Comparison of ENCODE assay signal across 8 mouse cellular contexts in genomic region chr17:47332001-47332611, GRCm38 (mm10). TPM values are rescaled to one million over a fixed set of nuclear protein-coding genes. Genes with fewer than 3 reads are reported as not detected.
A peak's percentile ranks its signal among the peaks of the same experiment; 100 is the strongest.
DNase-seq lines count a peak whose midpoint lies in the region; ATAC-seq and TF ChIP-seq lines count a peak whose summit lies in the region.

No protein-coding gene starts in this region.

- H3K4me3 ChIP-seq in hindbrain, embryonic 13.5 days: no peak overlapping the region
- H3K4me3 ChIP-seq in hindbrain, embryonic 10.5 days: no peak overlapping the region
- H3K4me3 ChIP-seq in kidney, embryonic 15.5 days (replicated peaks): no peak overlapping the region
- no peak overlapping the region for H3K4me3 ChIP-seq in lung, adult 2 months (replicated peaks; ENCODE audit: extremely low read depth, low read depth, low read length)
- no peak overlapping the region for H3K4me3 ChIP-seq in stomach, postnatal 0 days (ENCODE audit: low read depth, low read length)

- H3K4me1 ChIP-seq in hindbrain, embryonic 13.5 days (replicated peaks): peaks cover 12% of the 10 kb centered on the region
- H3K4me1 ChIP-seq in hindbrain, embryonic 10.5 days (replicated peaks): no peaks in the 10 kb centered on the region
- H3K4me1 ChIP-seq in kidney, embryonic 15.5 days: 0 out of 2 replicates have a peak, but pooled peaks cover 3% of the 10 kb centered on the region
- H3K4me1 ChIP-seq in lung, adult 2 months (ENCODE audit: control insufficient read depth, insufficient read depth, low read length): peaks cover 3% of the 10 kb centered on the region; the same call in 1 of the 2 replicates
- H3K4me1 ChIP-seq in stomach, postnatal 0 days (replicated peaks; ENCODE audit: control insufficient read depth, insufficient read depth): no peaks in the 10 kb centered on the region

- 88% methylated on average over 12 of the region's 12 CpGs for WGBS in hindbrain, embryonic 13.5 days
- 93% methylated on average over 12 of the region's 12 CpGs for WGBS in hindbrain, embryonic 10.5 days
- WGBS in kidney, embryonic 15.5 days: 72% methylated on average over 12 of the region's 12 CpGs
- 50% methylated on average over 12 of the region's 12 CpGs for WGBS in lung, adult 2 months
- WGBS in stomach, postnatal 0 days: 67% methylated on average over 12 of the region's 12 CpGs

- H3K9me3 ChIP-seq in hindbrain, embryonic 13.5 days: no peaks in the 10 kb centered on the region
- no peaks in the 10 kb centered on the region for H3K9me3 ChIP-seq in hindbrain, embryonic 10.5 days
- no peaks in the 10 kb centered on the region for H3K9me3 ChIP-seq in kidney, embryonic 15.5 days (replicated peaks)
- H3K9me3 ChIP-seq in stomach, postnatal 0 days (ENCODE audit: control insufficient read depth, low read length): no peaks in the 10 kb centered on the region

- 0 out of 2 replicates have a peak, but pooled peaks cover 3% of the 10 kb centered on the region for H3K27me3 ChIP-seq in hindbrain, embryonic 13.5 days
- H3K27me3 ChIP-seq in hindbrain, embryonic 10.5 days (ENCODE audit: insufficient read depth, poor library complexity, severe bottlenecking): peaks cover 5% of the 10 kb centered on the region; the same call in 1 of the 2 replicates
- no peaks in the 10 kb centered on the region for H3K27me3 ChIP-seq in kidney, embryonic 15.5 days
- no peaks in the 10 kb centered on the region for H3K27me3 ChIP-seq in stomach, postnatal 0 days (ENCODE audit: control insufficient read depth, insufficient read depth, low read length)

- no peak for DNase-seq in hindbrain, embryonic 10.5 days (ENCODE audit: low spot score)
- peak; percentile 24 for DNase-seq in T-cell, adult 2 months (ENCODE audit: low spot score)
- peak; percentile 12 for DNase-seq in lung, adult 2 months
- no peak for DNase-seq in stomach, postnatal 0 days (ENCODE audit: low spot score)
- no peak for DNase-seq in yolk sac, embryonic 10.5 days (ENCODE audit: low spot score)

- no peak overlapping the region for H3K27ac ChIP-seq in hindbrain, embryonic 13.5 days
- H3K27ac ChIP-seq in hindbrain, embryonic 10.5 days: no peak overlapping the region
- 0 out of 2 replicates have a peak overlapping the region, but pooled peaks have one; percentile 18 for H3K27ac ChIP-seq in kidney, embryonic 15.5 days
- no peak overlapping the region for H3K27ac ChIP-seq in stomach, postnatal 0 days (replicated peaks)

- no peak overlapping the region for H3K4me2 ChIP-seq in hindbrain, embryonic 13.5 days
- no peak overlapping the region for H3K4me2 ChIP-seq in kidney, embryonic 15.5 days
- no peak overlapping the region for H3K4me2 ChIP-seq in stomach, postnatal 0 days (replicated peaks; ENCODE audit: low read depth)

- no peak for TF ChIP-seq EP300 in stomach, postnatal 0 days (optimal IDR thresholded peaks at IDR 0.05)

- H3K36me3 ChIP-seq in hindbrain, embryonic 13.5 days: peaks cover 58% of the 10 kb centered on the region
- peaks cover 54% of the 10 kb centered on the region for H3K36me3 ChIP-seq in hindbrain, embryonic 10.5 days
- peaks cover 78% of the 10 kb centered on the region for H3K36me3 ChIP-seq in kidney, embryonic 15.5 days
- H3K36me3 ChIP-seq in stomach, postnatal 0 days (ENCODE audit: control insufficient read depth, insufficient read depth, low read length): peaks cover 17% of the 10 kb centered on the region

- H3K9ac ChIP-seq in hindbrain, embryonic 13.5 days: no peak overlapping the region
- no peak overlapping the region for H3K9ac ChIP-seq in kidney, embryonic 15.5 days
- no peak overlapping the region for H3K9ac ChIP-seq in stomach, postnatal 0 days (ENCODE audit: low read length)

- no peak for TF ChIP-seq POLR2A in lung, adult 2 months (IDR thresholded peaks at IDR 0.05; ENCODE audit: borderline replicate concordance, extremely low read depth, low read depth, low read length)

- TF ChIP-seq CTCF in lung, adult 2 months (IDR thresholded peaks at IDR 0.05; ENCODE audit: insufficient read depth, low read length): no peak
- peak; percentile 25; the same call in 1 of the 2 replicates for TF ChIP-seq CTCF in stomach, postnatal 0 days (IDR thresholded peaks at IDR 0.05; ENCODE audit: low read depth)

- 0 out of 2 replicates have a peak, but pooled peaks have one; percentile 70 for ATAC-seq in hindbrain, embryonic 13.5 days (ENCODE audit: low FRiP score)
- ATAC-seq in granulocyte monocyte progenitor cell, adult 5-6 weeks (replicated peaks; ENCODE audit: poor library complexity, severe bottlenecking): peak; percentile 66
- no peak for ATAC-seq in kidney, embryonic 15.5 days (replicated peaks; ENCODE audit: low FRiP score)
- peak; percentile 39; the same call in 1 of the 2 replicates for ATAC-seq in stomach, postnatal 0 days (ENCODE audit: low FRiP score, low TSS enrichment)

RNA-seq across cellular contexts. Expression of gene Mrps10, which starts 36.6 kb away (rescaled TPM):
- 70.6 and 75.7 TPM in 2 replicates for polyA plus RNA-seq in hindbrain, embryonic 13.5 days (2015; fragmentation: Nextera tagmentation; extraction: Ambion mirVana)
- polyA plus RNA-seq in hindbrain, embryonic 10.5 days (2016; fragmentation: Nextera tagmentation; extraction: Ambion mirVana): 85.2 and 86.5 TPM in 2 replicates
- 65.1 and 68.0 TPM in 2 replicates for total RNA-seq in granulocyte monocyte progenitor cell, adult 5-6 weeks (2014; fragmentation: Nextera tagmentation)
- total RNA-seq in granulocyte monocyte progenitor cell, adult 5-6 weeks (2017): 65.8 and 70.8 TPM in 2 replicates
- 80.3 and 83.1 TPM in 2 replicates for polyA plus RNA-seq in kidney, embryonic 15.5 days (2015; fragmentation: Nextera tagmentation; extraction: Ambion mirVana)
- polyA plus RNA-seq in lung, adult 2 months (2012; rRNA removed): 15.5 and 18.8 TPM in 2 replicates
- polyA plus RNA-seq in stomach, postnatal 0 days (2015; fragmentation: Nextera tagmentation; extraction: Ambion mirVana): 58.6 and 59.5 TPM in 2 replicates

RNA-seq across cellular contexts. Expression of gene Guca1b, which starts 53.1 kb away (rescaled TPM):
- polyA plus RNA-seq in hindbrain, embryonic 13.5 days (2015; fragmentation: Nextera tagmentation; extraction: Ambion mirVana): 0.83 and 0.84 TPM in 2 replicates
- polyA plus RNA-seq in hindbrain, embryonic 10.5 days (2016; fragmentation: Nextera tagmentation; extraction: Ambion mirVana): 0.97 and 1.0 TPM in 2 replicates
- total RNA-seq in granulocyte monocyte progenitor cell, adult 5-6 weeks (2014; fragmentation: Nextera tagmentation): 0.47 and 0.80 TPM in 2 replicates
- total RNA-seq in granulocyte monocyte progenitor cell, adult 5-6 weeks (2017): 0.43 TPM in 1 of 2 replicates, not detected in the other
- polyA plus RNA-seq in kidney, embryonic 15.5 days (2015; fragmentation: Nextera tagmentation; extraction: Ambion mirVana): 1.9 and 2.3 TPM in 2 replicates
- polyA plus RNA-seq in lung, adult 2 months (2012; rRNA removed): 1.0 and 1.3 TPM in 2 replicates
- 0.17 and 0.22 TPM in 2 replicates for polyA plus RNA-seq in stomach, postnatal 0 days (2015; fragmentation: Nextera tagmentation; extraction: Ambion mirVana)

Comparison
In these comparisons a context has a peak if more than half of its experiments do, and no peak if none do; other contexts are left out.
1. DNase-seq: peak in T-cell, adult 2 months (single experiment) and lung, adult 2 months (single experiment); none in hindbrain, embryonic 10.5 days (single experiment), stomach, postnatal 0 days (single experiment) and yolk sac, embryonic 10.5 days (single experiment).